Mouse (Mus musculus) kidney, postnatal 25 days (tissue): Measurements from ENCODE around the gene Sft2d1.
"Not testable (repeated sequence)": the region's sequence is repeated elsewhere in the genome, so short reads cannot be mapped to it uniquely, and the experiment has no call there.

Source experiments
- DNase-seq, 2 experiments: peaks; one replicate each; pipeline ENCODE4 v3.0.0; 2021; ENCODE audit warnings: mixed read lengths in 2 of 2

Gene Sft2d1

DNA sequence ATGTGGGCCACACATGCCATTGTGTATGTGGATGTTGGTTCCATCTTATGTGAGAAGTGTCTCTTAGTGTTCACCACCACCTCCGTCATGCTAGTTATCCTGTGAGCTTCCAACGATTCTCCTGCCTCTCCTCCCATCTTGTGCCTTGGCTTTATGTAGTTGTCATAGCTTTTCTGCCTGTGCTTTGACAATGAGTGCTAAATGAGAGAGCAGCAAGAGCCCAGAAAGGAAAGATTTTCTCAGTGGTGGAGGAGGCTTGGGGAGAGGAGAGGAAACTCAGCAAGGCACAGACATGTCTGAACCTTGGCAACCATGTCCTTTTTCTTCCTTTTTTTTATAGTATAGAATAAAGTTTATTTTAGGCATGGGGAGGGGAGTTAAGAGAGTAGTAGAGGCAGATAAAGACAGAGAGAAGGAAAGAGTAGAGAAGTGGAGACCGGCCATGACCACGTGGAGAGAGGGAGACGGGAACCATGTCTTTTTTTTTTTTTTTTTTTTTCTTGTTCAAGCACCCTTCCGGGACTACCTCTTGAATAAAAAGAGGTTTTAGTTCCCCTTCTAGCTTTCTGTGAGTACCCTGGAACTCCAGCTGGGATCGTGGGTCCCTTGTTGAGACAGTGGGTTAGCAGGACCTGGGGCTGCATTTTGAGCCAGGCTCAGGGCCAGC lies 8.0 kb upstream of the Sft2d1 start:
- no peak for DNase-seq

- DNase-seq = no peak
Measured at GRCm38 (mm10) chr17:8303671-8304070, 7.2 kb upstream of the Sft2d1 start.

- peak in 1 of 2 experiments; percentile 42 for DNase-seq
Measured at GRCm38 (mm10) chr17:8305801-8306200, 5.1 kb upstream of the Sft2d1 start.

DNA sequence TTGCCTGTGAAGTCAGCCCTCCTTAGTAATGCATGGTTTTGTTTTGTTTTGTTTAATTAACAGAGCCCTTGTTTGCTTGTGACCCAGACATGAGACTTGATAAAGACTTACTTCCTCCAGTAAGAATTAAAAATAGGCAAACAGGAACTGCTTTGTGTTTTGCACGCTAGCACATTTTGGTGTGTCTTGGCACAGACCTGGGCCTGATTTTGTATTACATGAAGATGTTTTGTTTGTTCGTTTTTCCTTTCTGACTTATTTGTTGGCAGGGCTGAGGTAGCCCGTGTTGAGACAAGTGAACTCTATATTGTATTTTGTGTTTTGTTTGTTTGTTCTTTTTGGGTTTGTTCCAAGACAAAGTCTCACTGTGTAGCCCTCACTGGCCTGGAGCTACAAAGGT lies 849 bp downstream of the Sft2d1 start:
- DNase-seq = no peak

DNA sequence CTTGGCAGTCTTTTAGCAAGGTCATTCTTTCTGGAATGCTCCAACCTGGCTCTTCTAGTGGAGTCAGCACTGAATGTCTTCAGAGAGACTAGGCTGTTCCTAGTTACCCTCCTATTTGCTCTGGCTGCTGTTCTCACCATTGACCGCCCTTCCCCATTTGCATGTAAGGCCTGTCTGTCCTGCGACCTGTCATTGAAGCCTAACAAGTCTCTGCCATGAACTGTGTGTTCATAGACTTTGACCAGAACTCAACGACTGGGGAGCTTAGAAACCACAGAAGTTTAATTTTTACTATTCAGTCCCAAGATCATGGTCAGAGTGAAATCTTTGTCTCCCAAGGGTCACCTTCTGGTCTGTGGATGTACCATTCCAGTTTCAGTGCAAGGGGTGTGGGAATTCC lies 3.1 kb downstream of the Sft2d1 start:
- peak; percentile 30 to 78 for DNase-seq

- no peak for DNase-seq
Measured at GRCm38 (mm10) chr17:8316251-8316650, 5.3 kb downstream of the Sft2d1 start.

DNA sequence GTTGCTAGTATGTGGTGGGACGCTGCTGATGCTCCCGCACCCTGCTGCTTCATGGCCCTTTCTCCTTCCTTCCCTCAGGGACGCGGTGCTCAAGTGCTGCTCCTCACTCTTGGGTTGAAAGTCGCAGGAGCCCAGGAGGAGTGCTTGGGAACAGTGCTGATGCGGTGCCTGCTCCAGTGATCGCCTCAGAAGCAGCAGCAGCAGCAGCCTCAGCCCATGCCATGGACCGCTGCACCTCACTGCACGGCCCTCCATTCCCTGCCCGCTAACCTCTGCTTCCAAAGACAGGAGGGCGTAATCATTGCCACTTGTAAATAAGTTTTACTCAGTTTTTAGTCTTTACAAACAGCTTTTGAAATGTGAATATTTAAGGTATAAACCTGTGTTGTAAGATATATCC lies 16.0 kb downstream of the Sft2d1 start:
- not testable (repeated sequence) for DNase-seq

DNA sequence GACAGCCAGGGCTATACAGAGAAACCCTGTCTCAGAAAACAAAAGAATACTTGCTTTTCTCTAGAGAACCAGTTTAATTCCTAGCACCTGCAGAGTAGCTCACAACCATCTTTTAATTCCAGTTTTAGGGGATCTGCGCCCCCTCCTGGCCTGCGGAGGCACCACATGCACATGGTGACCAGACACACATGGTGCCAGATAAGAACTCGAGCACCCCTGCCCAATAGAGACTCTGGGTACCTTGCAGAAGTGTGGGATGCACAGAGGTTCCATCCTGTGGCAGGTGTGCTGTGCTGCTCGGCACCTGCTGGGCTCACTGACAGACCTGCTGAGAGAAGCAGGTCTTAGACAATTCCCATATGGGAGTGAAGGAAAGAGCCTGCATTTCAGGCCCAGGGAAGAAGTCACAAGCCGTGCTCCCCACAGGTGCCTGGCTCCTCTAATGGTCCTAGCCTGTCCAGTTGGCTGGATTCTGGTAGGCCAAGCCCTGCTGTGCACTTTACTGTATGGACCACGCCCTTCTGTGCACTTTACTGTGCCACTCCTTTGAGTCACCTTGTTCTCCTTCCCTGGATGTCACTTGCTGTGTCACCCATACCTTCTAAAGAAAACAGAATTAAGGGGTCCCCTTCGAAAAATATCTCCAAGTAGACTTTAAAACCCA lies 17.7 kb downstream of the Sft2d1 start:
- peak; percentile 27 to 32 for DNase-seq

- DNase-seq = peak in 1 of 2 experiments; percentile 11
Measured at GRCm38 (mm10) chr17:8330602-8331001, 19.7 kb downstream of the Sft2d1 start.

- DNase-seq = not testable (repeated sequence)
Measured at GRCm38 (mm10) chr17:8337159-8337558, 26.3 kb downstream of the Sft2d1 start, which contains the start of gene Prr18. TSS of gene Prr18 (plus strand) at chr17:8337459.

DNA sequence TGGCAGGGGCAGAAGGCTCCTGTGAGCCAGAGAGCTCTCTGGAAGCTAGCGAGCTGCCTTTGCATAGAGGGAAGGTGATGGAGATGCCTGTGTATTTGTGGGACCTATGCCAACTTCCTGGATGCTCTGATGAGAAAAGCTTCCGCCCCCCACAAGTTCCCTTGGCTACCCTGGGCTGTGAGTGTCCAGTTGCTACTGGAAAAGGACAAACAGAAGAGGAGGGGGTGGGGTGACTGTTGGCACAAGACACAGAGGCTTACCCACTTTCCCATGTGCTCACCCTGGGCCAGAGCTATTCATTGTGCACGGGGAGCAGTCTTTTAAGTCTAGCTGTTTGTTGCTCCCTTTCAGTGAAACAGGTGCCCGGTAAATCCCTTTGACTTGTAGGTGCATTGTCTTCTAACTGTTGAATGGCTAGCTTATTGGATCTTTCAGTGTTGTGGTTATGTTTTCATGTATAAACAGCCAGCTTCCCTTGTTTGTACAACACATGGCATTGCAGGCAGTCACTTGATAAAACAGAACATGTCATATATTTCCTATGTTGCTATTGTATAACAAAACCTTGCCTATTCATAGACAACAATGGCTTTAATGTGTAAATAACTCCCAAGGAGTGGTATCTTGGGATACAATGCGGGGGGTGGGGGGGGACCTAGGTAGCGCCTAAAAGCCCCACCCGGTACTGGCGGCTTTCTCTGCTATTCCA lies 28.9 kb downstream of the Sft2d1 start:
- no peak for DNase-seq

- peak; percentile 21 to 40 for DNase-seq
Measured at GRCm38 (mm10) chr17:8340407-8341359, 29.8 kb downstream of the Sft2d1 start.

- DNase-seq = peak in 1 of 2 experiments; percentile 29
Measured at GRCm38 (mm10) chr17:8341360-8341963, 30.6 kb downstream of the Sft2d1 start.

DNA sequence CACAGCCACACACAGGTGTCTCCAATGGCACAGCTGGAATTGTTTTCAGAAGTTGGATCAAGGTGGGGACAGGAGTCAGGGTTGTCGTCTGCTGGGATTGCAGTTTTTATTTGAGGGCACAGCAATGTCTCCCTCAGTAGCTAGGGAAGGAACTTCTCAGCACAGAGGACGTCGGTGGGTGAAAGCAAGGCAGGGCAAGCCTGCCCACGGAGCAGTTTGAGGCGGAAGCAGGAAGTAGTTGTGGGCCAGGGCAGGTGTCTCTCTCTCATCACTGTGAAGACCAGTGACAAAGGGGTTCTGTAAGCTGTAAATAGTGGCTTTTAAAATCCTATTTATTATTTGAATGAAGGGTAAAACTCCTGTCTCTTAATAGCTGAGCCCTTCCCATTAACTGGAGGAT lies 31.8 kb downstream of the Sft2d1 start:
- peak in 1 of 2 experiments; percentile 6 for DNase-seq

- peak; percentile 62 to 77 for DNase-seq
Measured at GRCm38 (mm10) chr17:8343416-8343815, 32.5 kb downstream of the Sft2d1 start.

- DNase-seq = no peak
Measured at GRCm38 (mm10) chr17:8347765-8348285, 36.9 kb downstream of the Sft2d1 start.

GRCm38 (mm10) chr17:8348941-8349340 lies 38.0 kb downstream of the Sft2d1 start:
- no peak for DNase-seq

- DNase-seq = no peak
Measured at GRCm38 (mm10) chr17:8351088-8351487, 40.2 kb downstream of the Sft2d1 start.

DNA sequence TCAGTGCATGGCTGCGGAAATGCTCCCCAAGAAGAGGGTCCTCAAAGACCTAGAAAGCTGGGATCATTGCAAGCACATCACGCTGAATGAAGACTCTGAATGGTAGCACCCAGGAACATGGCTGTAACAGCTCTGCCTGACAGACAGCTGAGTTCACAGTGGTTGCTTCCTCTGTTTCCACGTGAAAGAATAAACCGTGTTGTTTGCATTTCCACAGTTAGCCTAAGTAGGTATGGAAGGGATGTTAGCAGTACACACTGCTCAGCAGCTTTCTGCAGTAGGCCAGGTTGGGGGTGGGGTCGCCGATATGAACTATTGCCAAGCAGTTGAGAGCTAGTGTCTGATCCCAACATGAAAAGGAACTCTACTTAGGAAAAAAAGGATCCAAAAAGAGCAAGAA lies 44.8 kb downstream of the Sft2d1 start, which contains the start of gene T2:
T2 (plus strand) TSS at position 301 of the 400 bp plus-strand sequence.
- no peak for DNase-seq

- no peak for DNase-seq
Measured at GRCm38 (mm10) chr17:8357498-8357897, 46.6 kb downstream of the Sft2d1 start.

DNA sequence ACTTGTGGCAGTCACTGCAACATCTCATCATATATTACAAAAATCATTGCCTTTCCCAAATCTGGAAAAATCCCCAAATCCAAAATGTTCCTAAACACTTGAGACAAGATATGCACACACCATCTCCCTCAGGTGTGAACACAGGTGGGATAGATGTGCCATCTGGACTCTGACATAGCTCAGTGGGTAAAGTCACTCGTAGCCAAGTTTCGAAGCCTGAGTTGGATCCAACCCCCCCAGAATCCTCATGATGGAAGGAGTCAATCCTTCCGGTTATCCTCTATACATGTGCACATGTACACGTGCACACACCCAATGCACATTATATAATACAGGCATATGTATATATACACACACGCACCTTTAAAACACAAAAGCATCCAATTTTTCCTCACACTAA lies 50.0 kb downstream of the Sft2d1 start:
- DNase-seq = no peak
